Mouse (Mus musculus): Measurements from ENCODE around the gene Snrpf. TPM values are rescaled to one million over a fixed set of nuclear protein-coding genes. Genes with fewer than 3 reads are reported as not detected.
A peak's percentile ranks its signal among the peaks of the same experiment; 100 is the strongest.

The Snrpf gene
- 26.2 and 43.0 TPM in 2 replicates for polyA plus RNA-seq (2012; rRNA removed)

DNA sequence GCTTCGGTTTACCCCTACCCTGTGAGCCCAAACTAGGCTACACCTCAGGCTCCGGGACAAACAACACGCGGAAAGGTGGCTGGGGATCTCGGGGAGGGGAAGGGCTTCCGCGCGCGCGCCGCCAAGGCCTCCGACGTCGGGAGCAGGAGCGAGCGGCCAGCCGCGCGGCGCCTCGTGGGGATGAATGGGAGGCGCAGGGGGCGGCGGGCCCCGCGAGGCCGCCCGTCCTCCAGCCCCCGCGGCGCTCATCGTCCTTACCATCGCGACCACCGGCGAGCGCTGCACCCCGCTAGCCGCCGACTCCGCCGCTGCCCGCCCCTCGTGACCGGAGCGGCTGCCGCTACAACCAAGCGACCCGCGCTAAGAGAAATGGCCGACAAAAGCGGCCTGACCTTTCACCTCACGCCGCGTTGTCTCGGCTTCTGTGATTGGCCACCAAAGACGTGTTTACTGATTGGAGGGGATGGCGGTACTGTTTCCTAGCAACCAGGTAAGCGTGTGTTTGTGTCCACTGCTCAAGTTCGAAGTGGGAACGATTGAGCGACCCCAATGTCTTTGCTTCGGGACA is at the start of gene Snrpf:
TSS of gene Snrpf (minus strand) at position 426 of the 568 bp plus-strand sequence.
- under 1% methylated on average over 63 of the region's 63 CpGs for WGBS
- peak; percentile 43; the same call in 1 of the 2 replicates for TF ChIP-seq POLR2A (IDR thresholded peaks at IDR 0.05; ENCODE audit: borderline replicate concordance, extremely low read depth, low read depth, low read length)
- TF ChIP-seq CTCF (IDR thresholded peaks at IDR 0.05; ENCODE audit: insufficient read depth, low read length) = no peak
- Histone ChIP-seq H3K4me1 (ENCODE audit: control insufficient read depth, insufficient read depth, low read length) (peaks cover 6% of the 10 kb centered on the region), H3K4me3 (replicated peaks; ENCODE audit: extremely low read depth, low read depth, low read length) (peak within 1 kb of the TSS; percentile 87)
- peak; percentile 96 for DNase-seq

DNA sequence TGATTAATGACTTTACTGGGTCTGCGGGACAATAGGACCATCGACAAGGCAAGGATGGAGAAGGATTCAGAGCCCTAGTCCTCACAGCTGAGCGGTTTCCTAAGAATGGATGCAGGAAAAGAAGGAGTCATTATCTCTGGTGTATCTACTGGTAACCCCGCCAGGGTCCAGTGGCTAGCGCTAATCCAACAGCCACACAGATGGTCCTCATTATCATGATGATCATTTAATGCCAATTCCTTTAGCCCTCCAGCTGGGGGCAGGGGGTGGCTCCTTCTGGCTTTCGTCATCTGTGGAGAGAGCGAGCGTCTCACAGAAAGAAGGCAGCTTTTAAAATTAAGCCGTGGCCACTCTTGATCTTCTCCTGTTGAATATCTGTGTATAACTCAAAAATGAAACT is 46.4 kb upstream of the Snrpf start:
- Histone ChIP-seq H3K4me1 (ENCODE audit: control insufficient read depth, insufficient read depth, low read length) (no peaks in the 10 kb centered on the region), H3K4me3 (replicated peaks; ENCODE audit: extremely low read depth, low read depth, low read length) (no peak overlapping the region)
- TF ChIP-seq POLR2A (IDR thresholded peaks at IDR 0.05; ENCODE audit: borderline replicate concordance, extremely low read depth, low read depth, low read length) (no peak), CTCF (IDR thresholded peaks at IDR 0.05; ENCODE audit: insufficient read depth, low read length) (no peak)
- 57% methylated on average over 9 of the region's 9 CpGs for WGBS
- DNase-seq = no peak

DNA sequence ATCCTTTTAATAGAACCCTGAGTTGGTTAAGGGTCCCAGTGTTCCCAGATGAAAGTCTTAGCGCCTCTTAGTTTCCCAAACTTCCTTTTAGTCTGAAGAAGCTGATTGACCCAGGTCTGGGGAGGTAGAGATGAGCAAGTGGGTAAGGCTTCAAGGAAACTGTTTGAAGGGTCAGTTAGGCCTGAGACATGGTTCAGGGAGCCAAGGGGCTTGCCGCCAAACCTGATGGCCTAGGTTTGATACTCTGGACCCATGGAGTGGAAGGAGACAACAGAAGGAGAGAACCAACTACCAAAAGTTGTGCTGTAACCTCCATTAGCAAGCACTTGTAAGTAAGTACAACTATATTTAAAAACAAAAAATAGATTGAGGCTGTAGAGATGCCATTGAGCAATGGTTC is 44.5 kb upstream of the Snrpf start:
- no peak overlapping the region for H3K4me3 ChIP-seq (replicated peaks; ENCODE audit: extremely low read depth, low read depth, low read length)
- no peak for DNase-seq
- TF ChIP-seq CTCF (IDR thresholded peaks at IDR 0.05; ENCODE audit: insufficient read depth, low read length) (no peak), POLR2A (IDR thresholded peaks at IDR 0.05; ENCODE audit: borderline replicate concordance, extremely low read depth, low read depth, low read length) (no peak)
- no peaks in the 10 kb centered on the region for H3K4me1 ChIP-seq (ENCODE audit: control insufficient read depth, insufficient read depth, low read length)
- WGBS = 99% methylated on average over 2 of the region's 2 CpGs

DNA sequence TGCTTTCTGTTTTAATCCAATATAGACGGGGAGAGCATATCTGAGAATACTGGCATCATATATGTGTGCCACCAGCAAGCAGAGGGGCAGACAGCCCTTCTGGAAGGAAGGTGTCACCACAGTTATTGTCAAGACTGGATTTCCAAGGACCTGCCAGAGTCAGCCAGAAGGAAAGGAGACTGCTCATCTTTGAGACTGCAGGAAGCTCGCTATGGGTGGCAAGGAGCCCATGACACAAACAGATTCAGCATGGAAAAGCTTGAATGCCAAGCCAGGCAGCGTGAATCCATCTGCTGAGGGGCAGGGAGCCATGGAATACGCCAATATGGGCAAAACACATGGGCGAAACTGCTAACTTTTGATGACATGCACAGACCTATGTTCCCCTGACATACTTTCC is 44.1 kb upstream of the Snrpf start:
- WGBS = 82% methylated on average over 5 of the region's 5 CpGs
- TF ChIP-seq CTCF (IDR thresholded peaks at IDR 0.05; ENCODE audit: insufficient read depth, low read length) (no peak), POLR2A (IDR thresholded peaks at IDR 0.05; ENCODE audit: borderline replicate concordance, extremely low read depth, low read depth, low read length) (no peak)
- no peak for DNase-seq
- Histone ChIP-seq H3K4me3 (replicated peaks; ENCODE audit: extremely low read depth, low read depth, low read length) (no peak overlapping the region), H3K4me1 (ENCODE audit: control insufficient read depth, insufficient read depth, low read length) (no peaks in the 10 kb centered on the region)

DNA sequence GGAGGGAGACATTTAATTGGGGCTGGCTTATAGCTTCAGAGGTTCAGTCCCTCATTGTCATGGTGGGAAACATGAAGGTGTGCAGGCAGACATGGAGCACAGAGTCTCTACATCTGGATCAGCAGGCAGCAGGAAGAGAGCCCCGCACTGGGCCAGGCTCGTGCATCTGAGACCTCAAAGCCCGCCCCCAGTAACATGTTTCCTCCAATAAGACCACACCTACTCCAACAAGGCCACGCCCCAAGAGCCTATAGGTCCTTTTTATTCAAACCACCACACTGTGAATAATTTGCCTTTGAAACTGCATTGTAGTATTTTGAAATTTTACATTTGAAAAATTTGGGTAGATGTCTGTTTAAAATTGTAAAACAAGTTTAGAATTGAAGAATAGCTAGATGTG is 42.6 kb upstream of the Snrpf start:
- Histone ChIP-seq H3K4me1 (ENCODE audit: control insufficient read depth, insufficient read depth, low read length) (no peaks in the 10 kb centered on the region), H3K4me3 (replicated peaks; ENCODE audit: extremely low read depth, low read depth, low read length) (no peak overlapping the region)
- DNase-seq = no peak
- TF ChIP-seq POLR2A (IDR thresholded peaks at IDR 0.05; ENCODE audit: borderline replicate concordance, extremely low read depth, low read depth, low read length) (no peak), CTCF (IDR thresholded peaks at IDR 0.05; ENCODE audit: insufficient read depth, low read length) (no peak)
- 63% methylated on average over 4 of the region's 4 CpGs for WGBS

DNA sequence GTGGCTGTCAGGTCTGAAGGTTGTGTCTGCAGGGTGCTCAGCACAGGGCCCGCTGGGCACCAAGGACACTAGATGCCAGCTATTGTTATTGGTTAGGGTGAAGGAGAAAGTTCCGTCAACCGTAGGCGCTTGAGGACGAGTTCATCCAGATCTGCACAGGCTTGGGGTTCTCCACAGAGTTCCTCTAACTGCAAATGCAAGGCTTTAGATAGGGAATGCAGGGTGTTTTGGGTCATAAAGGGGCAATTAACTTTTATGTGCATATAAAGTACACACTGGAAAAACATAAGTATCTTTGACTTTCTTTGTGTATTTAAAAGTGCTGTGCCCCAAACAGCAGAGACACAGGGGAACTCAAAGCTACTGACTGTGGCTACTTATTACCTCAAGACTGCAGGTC is 40.8 kb upstream of the Snrpf start:
- Histone ChIP-seq H3K4me1 (ENCODE audit: control insufficient read depth, insufficient read depth, low read length) (no peaks in the 10 kb centered on the region), H3K4me3 (replicated peaks; ENCODE audit: extremely low read depth, low read depth, low read length) (no peak overlapping the region)
- WGBS = 94% methylated on average over 5 of the region's 5 CpGs
- DNase-seq = no peak
- TF ChIP-seq POLR2A (IDR thresholded peaks at IDR 0.05; ENCODE audit: borderline replicate concordance, extremely low read depth, low read depth, low read length) = no peak
- no peak for TF ChIP-seq CTCF (IDR thresholded peaks at IDR 0.05; ENCODE audit: insufficient read depth, low read length)

DNA sequence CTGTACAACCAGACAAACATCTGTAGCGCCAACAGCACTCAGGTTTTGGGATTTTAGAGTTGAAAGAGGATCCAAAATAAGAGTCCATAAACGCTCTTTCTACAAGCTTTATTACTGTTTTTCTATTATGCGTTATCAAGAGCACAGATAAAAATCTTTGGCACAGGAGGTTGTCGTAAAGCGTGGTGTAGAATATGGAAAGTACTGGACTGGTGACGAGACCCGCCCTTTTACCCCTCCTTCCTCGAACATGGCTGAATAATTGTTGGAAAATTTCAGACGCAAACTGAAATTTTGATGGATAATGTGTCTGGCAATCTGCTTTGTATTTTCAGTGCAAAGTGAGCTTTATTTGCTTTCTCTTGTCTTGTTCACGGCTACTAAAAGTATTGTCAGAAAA is 34.6 kb upstream of the Snrpf start:
- Histone ChIP-seq H3K4me1 (ENCODE audit: control insufficient read depth, insufficient read depth, low read length) (peaks cover 4% of the 10 kb centered on the region; the same call in 1 of the 2 replicates), H3K4me3 (replicated peaks; ENCODE audit: extremely low read depth, low read depth, low read length) (no peak overlapping the region)
- no peak for DNase-seq
- 28% methylated on average over 10 of the region's 10 CpGs for WGBS
- no peak for TF ChIP-seq CTCF (IDR thresholded peaks at IDR 0.05; ENCODE audit: insufficient read depth, low read length)
- no peak for TF ChIP-seq POLR2A (IDR thresholded peaks at IDR 0.05; ENCODE audit: borderline replicate concordance, extremely low read depth, low read depth, low read length)

DNA sequence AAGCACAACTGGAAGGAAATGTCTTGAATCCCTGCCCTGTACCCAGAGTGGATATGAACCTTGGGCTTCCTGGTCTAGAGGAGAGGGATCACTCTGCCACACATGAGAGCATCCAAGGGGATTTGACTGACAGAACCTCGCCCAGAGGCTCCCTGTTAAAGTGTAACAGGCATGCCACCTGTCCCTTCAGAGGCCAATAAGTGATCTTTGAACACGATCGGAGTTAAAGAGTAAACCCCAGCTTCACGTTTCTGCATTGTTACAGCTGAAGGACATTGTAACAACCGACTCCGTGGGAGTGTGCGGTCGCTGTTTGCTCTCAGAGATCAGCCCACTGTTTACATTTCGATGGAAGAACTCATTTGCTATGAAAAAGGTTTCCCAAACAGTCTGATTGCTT is 34.2 kb upstream of the Snrpf start:
- TF ChIP-seq POLR2A (IDR thresholded peaks at IDR 0.05; ENCODE audit: borderline replicate concordance, extremely low read depth, low read depth, low read length) (no peak), CTCF (IDR thresholded peaks at IDR 0.05; ENCODE audit: insufficient read depth, low read length) (no peak)
- H3K4me1 ChIP-seq (ENCODE audit: control insufficient read depth, insufficient read depth, low read length) = peaks cover 4% of the 10 kb centered on the region; the same call in 1 of the 2 replicates
- H3K4me3 ChIP-seq (replicated peaks; ENCODE audit: extremely low read depth, low read depth, low read length) = no peak overlapping the region
- DNase-seq = no peak
- WGBS = 35% methylated on average over 9 of the region's 9 CpGs

DNA sequence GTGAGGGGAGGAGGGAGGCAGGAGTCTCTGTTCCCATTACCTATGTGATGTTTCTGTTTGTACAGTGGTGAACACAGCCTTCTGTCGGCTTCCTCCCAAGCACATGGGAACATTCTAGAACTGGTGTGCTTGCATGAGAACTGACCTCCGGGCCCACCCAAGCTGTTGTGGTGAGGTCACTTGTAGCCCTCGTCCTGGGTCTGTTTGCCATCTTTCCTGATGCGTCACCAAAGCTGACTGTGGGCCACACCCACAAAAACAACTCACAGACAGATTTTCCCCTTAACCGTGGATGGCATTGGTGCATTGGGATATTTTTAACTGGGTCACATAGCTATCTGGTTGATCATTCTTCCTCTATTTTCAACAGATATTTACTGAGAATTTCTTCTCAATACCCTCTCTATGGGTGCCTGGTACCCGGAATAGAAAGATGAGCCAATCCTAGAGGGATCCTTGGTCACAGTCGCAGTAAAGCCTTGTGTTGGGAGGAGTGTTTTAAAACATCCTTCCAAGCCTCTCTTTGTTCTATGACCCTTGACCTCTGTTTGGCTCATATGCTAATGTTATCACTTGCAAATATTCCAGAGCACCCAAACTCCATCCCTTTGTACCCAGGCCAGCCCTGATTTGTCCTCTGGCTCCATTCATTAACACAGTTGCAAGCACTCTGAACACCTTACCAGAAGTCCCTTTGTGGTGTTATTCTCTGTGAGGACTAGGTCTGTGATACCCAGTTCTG is 31.1 kb upstream of the Snrpf start:
- peaks cover 4% of the 10 kb centered on the region; the same call in 1 of the 2 replicates for H3K4me1 ChIP-seq (ENCODE audit: control insufficient read depth, insufficient read depth, low read length)
- DNase-seq = no peak
- H3K4me3 ChIP-seq (replicated peaks; ENCODE audit: extremely low read depth, low read depth, low read length) = no peak overlapping the region
- 57% methylated on average over 7 of the region's 7 CpGs for WGBS
- no peak for TF ChIP-seq POLR2A (IDR thresholded peaks at IDR 0.05; ENCODE audit: borderline replicate concordance, extremely low read depth, low read depth, low read length)
- TF ChIP-seq CTCF (IDR thresholded peaks at IDR 0.05; ENCODE audit: insufficient read depth, low read length) = no peak

DNA sequence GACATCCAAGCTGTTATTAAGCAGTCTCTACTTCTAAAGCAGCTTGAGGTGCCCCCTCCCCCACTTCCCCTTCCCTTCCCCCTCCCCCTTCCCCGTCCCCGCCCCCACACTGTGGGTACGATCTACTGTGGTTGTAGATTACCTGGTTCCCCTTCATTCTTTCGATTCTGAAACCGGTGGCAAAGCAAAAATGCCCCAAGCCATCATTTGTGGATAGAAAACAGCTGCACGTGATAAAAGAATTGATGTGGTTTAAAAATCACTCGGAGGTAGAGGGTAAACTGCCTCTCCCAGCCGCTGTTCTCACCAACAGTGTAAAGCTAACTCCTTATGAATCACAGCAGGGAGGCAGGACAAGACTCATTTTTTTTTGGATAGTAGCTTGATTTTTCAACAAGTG is 25.3 kb upstream of the Snrpf start:
- no peaks in the 10 kb centered on the region for H3K4me1 ChIP-seq (ENCODE audit: control insufficient read depth, insufficient read depth, low read length)
- WGBS = 78% methylated on average over 8 of the region's 8 CpGs
- TF ChIP-seq CTCF (IDR thresholded peaks at IDR 0.05; ENCODE audit: insufficient read depth, low read length) = no peak
- no peak for TF ChIP-seq POLR2A (IDR thresholded peaks at IDR 0.05; ENCODE audit: borderline replicate concordance, extremely low read depth, low read depth, low read length)
- DNase-seq = no peak
- no peak overlapping the region for H3K4me3 ChIP-seq (replicated peaks; ENCODE audit: extremely low read depth, low read depth, low read length)
